Mouse (Mus musculus): ENCODE results near the gene Ajm1. TPM values are rescaled to one million over a fixed set of nuclear protein-coding genes. Genes with fewer than 3 reads are reported as not detected.
A peak's percentile ranks its signal among the peaks of the same experiment; 100 is the strongest.

Ajm1 gene
- polyA plus RNA-seq, 1 experiment from 2014 or later: 0.93 TPM

DNA sequence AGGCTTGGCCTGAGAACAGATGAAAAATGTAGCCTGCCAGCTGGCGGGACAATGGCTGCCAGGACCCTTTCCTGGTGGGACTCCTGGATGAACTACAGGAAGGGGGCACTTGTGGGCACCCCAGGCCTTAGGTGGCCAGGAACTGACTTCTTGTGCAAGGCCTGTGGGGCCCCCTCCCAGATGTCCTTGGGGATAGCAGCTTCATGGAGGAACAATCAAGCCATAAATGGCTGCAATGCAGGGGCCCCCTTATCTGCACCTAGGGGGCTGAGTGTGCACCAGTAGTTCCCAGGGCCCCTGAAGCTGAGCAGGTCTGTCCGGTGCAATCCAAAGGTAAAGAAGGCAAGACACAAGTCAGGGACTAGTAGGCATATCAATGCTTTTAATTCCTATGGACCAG, 8.5 kb downstream of the Ajm1 start:
- peak; percentile 38 for ATAC-seq
- Histone ChIP-seq H3K27me3 (replicated peaks; ENCODE audit: control insufficient read depth, insufficient read depth, low read length) (peaks cover 23% of the 10 kb centered on the region), H3K9ac (ENCODE audit: low read depth, low read length) (peak overlapping the region; percentile 81), H3K4me3 (ENCODE audit: low read length) (peak overlapping the region; percentile 69), H3K36me3 (ENCODE audit: control insufficient read depth, insufficient read depth, low read length) (no peaks in the 10 kb centered on the region; the same call in 1 of the 2 replicates), H3K27ac (ENCODE audit: low read length) (peak overlapping the region; percentile 93), H3K4me1 (ENCODE audit: control insufficient read depth, insufficient read depth, low read length) (peaks cover 45% of the 10 kb centered on the region), H3K9me3 (ENCODE audit: control insufficient read depth, low read length) (no peaks in the 10 kb centered on the region), H3K4me2 (ENCODE audit: low read depth, low read length) (peak overlapping the region; percentile 93)
- 71% methylated on average over 2 of the region's 2 CpGs for WGBS

DNA sequence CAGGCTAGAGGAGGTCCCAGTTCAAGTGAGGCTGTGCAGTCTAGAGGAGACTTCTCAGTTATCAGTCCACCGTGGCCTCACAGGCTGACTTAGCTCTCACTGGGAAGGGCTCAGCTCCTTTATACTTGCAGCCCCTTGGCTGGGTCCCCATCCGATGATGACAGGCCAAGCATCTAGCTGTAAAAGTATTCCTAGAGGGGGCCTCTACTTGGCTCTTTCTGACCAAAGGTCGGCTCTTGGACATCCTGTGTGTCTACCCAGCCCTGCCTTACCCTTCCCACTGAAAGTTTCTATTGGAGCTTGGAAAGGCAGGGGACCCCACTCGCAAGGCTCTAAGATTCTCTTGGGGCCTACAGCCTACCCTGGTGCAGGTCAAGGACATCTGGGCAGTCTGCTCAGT, 10.3 kb downstream of the Ajm1 start:
- peak; percentile 54 for ATAC-seq
- Histone ChIP-seq H3K27me3 (replicated peaks; ENCODE audit: control insufficient read depth, insufficient read depth, low read length) (peaks cover 4% of the 10 kb centered on the region), H3K9me3 (ENCODE audit: control insufficient read depth, low read length) (no peaks in the 10 kb centered on the region), H3K9ac (ENCODE audit: low read depth, low read length) (peak overlapping the region; percentile 67), H3K4me1 (ENCODE audit: control insufficient read depth, insufficient read depth, low read length) (peaks cover 32% of the 10 kb centered on the region), H3K36me3 (ENCODE audit: control insufficient read depth, insufficient read depth, low read length) (peaks cover 3% of the 10 kb centered on the region; the same call in 1 of the 2 replicates), H3K27ac (ENCODE audit: low read length) (peak overlapping the region; percentile 82), H3K4me3 (ENCODE audit: low read length) (peak overlapping the region; percentile 53), H3K4me2 (ENCODE audit: low read depth, low read length) (peak overlapping the region; percentile 43)
- 53% methylated on average over 4 of the region's 4 CpGs for WGBS

- Histone ChIP-seq H3K27ac (ENCODE audit: low read length) (peak overlapping the region; percentile 82), H3K4me2 (ENCODE audit: low read depth, low read length) (peak overlapping the region; percentile 58), H3K36me3 (ENCODE audit: control insufficient read depth, insufficient read depth, low read length) (peaks cover 18% of the 10 kb centered on the region), H3K4me1 (ENCODE audit: control insufficient read depth, insufficient read depth, low read length) (peaks cover 23% of the 10 kb centered on the region), H3K4me3 (ENCODE audit: low read length) (peak overlapping the region; percentile 53), H3K9me3 (ENCODE audit: control insufficient read depth, low read length) (no peaks in the 10 kb centered on the region), H3K9ac (ENCODE audit: low read depth, low read length) (peak overlapping the region; percentile 67), H3K27me3 (replicated peaks; ENCODE audit: control insufficient read depth, insufficient read depth, low read length) (no peaks in the 10 kb centered on the region)
- 88% methylated on average over 3 of the region's 3 CpGs for WGBS
- ATAC-seq: no peak
Measured at GRCm38 (mm10) chr2:25569323-25569722, 12.2 kb downstream of the Ajm1 start.

GRCm38 (mm10) chr2:25568473-25569019, 13.0 kb downstream of the Ajm1 start:
- ATAC-seq: no peak
- H3K27ac ChIP-seq (ENCODE audit: low read length): peak overlapping the region; percentile 82
- H3K4me3 ChIP-seq (ENCODE audit: low read length): peak overlapping the region; percentile 53
- H3K27me3 ChIP-seq (replicated peaks; ENCODE audit: control insufficient read depth, insufficient read depth, low read length): no peaks in the 10 kb centered on the region
- H3K4me1 ChIP-seq (ENCODE audit: control insufficient read depth, insufficient read depth, low read length): peaks cover 17% of the 10 kb centered on the region
- H3K4me2 ChIP-seq (ENCODE audit: low read depth, low read length): peak overlapping the region; percentile 58
- WGBS: 73% methylated on average over 6 of the region's 6 CpGs
- peak overlapping the region; percentile 67 for H3K9ac ChIP-seq (ENCODE audit: low read depth, low read length)
- peaks cover 25% of the 10 kb centered on the region for H3K36me3 ChIP-seq (ENCODE audit: control insufficient read depth, insufficient read depth, low read length)
- H3K9me3 ChIP-seq (ENCODE audit: control insufficient read depth, low read length): no peaks in the 10 kb centered on the region

DNA sequence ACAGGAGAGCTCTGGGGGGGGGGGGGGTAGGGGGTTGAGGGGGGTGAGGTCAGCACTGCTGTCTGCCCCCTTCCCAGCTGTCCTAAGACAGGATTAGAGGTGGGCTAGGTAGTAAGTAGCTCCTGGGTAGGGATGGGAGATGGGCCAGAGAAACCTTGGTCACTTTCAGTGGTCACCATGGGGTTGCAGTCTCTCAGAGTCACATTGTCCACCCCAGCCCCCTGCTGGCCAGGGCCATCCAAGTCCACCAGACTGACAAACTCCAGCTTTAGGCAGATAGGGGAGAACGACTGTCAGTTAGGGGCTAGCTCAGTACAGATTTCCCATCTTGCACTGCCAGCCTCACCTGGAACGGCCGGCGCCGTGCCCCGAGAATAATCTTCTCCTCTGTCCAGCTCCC, 15.0 kb downstream of the Ajm1 start:
- H3K9me3 ChIP-seq (ENCODE audit: control insufficient read depth, low read length): no peaks in the 10 kb centered on the region
- whole genome bisulfite sequencing: 80% methylated on average over 6 of the region's 6 CpGs
- no peaks in the 10 kb centered on the region for H3K27me3 ChIP-seq (replicated peaks; ENCODE audit: control insufficient read depth, insufficient read depth, low read length)
- ATAC-seq: no peak
- peak overlapping the region; percentile 67 for H3K9ac ChIP-seq (ENCODE audit: low read depth, low read length)
- H3K4me3 ChIP-seq (ENCODE audit: low read length): peak overlapping the region; percentile 53
- H3K4me2 ChIP-seq (ENCODE audit: low read depth, low read length): peak overlapping the region; percentile 58
- H3K36me3 ChIP-seq (ENCODE audit: control insufficient read depth, insufficient read depth, low read length): peaks cover 38% of the 10 kb centered on the region
- peak overlapping the region; percentile 82 for H3K27ac ChIP-seq (ENCODE audit: low read length)
- peaks cover 8% of the 10 kb centered on the region; the same call in 1 of the 2 replicates for H3K4me1 ChIP-seq (ENCODE audit: control insufficient read depth, insufficient read depth, low read length)

- WGBS: 88% methylated on average over 8 of the region's 8 CpGs
- peak overlapping the region; percentile 53 for H3K4me3 ChIP-seq (ENCODE audit: low read length)
- H3K4me2 ChIP-seq (ENCODE audit: low read depth, low read length): peak overlapping the region; percentile 58
- H3K9ac ChIP-seq (ENCODE audit: low read depth, low read length): peak overlapping the region; percentile 67
- no peaks in the 10 kb centered on the region for H3K9me3 ChIP-seq (ENCODE audit: control insufficient read depth, low read length)
- no peaks in the 10 kb centered on the region for H3K27me3 ChIP-seq (replicated peaks; ENCODE audit: control insufficient read depth, insufficient read depth, low read length)
- no peak for ATAC-seq
- peaks cover 8% of the 10 kb centered on the region; the same call in 1 of the 2 replicates for H3K4me1 ChIP-seq (ENCODE audit: control insufficient read depth, insufficient read depth, low read length)
- H3K36me3 ChIP-seq (ENCODE audit: control insufficient read depth, insufficient read depth, low read length): peaks cover 38% of the 10 kb centered on the region
- H3K27ac ChIP-seq (ENCODE audit: low read length): peak overlapping the region; percentile 48; the same call in 1 of the 2 replicates
Measured at GRCm38 (mm10) chr2:25565741-25566140, 15.8 kb downstream of the Ajm1 start.

DNA sequence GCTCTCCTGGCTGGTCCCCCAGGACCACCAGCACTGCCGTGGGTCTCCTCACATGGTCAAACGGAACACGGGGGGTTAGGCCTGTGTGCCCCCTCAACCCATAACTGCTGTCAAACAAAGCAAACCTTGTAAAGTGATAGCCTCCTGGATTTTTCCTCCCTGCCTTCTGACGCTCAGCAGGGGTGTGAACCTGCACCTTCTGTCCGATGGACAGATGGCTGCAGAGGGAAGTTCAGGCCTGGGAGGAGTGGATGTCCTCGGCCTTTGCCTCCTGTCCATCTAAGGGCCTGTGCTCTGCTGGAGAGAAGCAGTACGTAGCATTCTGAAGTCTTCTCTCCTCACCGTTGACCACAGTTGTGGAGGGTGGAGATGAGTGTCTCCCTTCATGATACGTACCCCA, 19.6 kb downstream of the Ajm1 start:
- ATAC-seq: no peak
- Histone ChIP-seq H3K4me3 (ENCODE audit: low read length) (no peak overlapping the region), H3K4me1 (ENCODE audit: control insufficient read depth, insufficient read depth, low read length) (peaks cover 21% of the 10 kb centered on the region), H3K36me3 (ENCODE audit: control insufficient read depth, insufficient read depth, low read length) (peaks cover 34% of the 10 kb centered on the region), H3K9me3 (ENCODE audit: control insufficient read depth, low read length) (no peaks in the 10 kb centered on the region), H3K4me2 (ENCODE audit: low read depth, low read length) (no peak overlapping the region), H3K27ac (ENCODE audit: low read length) (no peak overlapping the region), H3K27me3 (replicated peaks; ENCODE audit: control insufficient read depth, insufficient read depth, low read length) (no peaks in the 10 kb centered on the region), H3K9ac (ENCODE audit: low read depth, low read length) (no peak overlapping the region)
- WGBS: 74% methylated on average over 9 of the region's 9 CpGs

DNA sequence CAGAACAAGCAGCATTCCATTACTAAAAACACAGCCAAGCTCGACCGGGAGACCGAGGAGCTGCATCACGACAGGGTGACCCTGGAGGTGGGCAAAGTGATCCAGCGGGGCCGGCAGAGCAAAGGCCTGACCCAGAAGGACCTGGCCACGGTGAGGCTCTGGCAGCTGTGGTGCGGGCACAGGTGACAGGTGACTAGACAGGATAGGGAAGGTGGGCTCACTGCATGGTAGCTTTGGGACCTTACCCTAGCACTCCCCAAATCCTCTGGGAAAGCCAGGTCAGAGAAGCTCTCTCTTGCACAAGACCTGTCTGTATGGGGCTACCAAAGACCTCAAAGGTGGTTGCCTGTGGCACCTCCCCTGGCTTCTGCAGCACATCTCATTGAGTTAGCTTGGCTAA, 21.0 kb downstream of the Ajm1 start:
- H3K27me3 ChIP-seq (replicated peaks; ENCODE audit: control insufficient read depth, insufficient read depth, low read length): no peaks in the 10 kb centered on the region
- ATAC-seq: peak; percentile 42
- H3K4me2 ChIP-seq (ENCODE audit: low read depth, low read length): no peak overlapping the region
- WGBS: 93% methylated on average over 8 of the region's 8 CpGs
- peaks cover 24% of the 10 kb centered on the region for H3K4me1 ChIP-seq (ENCODE audit: control insufficient read depth, insufficient read depth, low read length)
- H3K4me3 ChIP-seq (ENCODE audit: low read length): no peak overlapping the region
- H3K27ac ChIP-seq (ENCODE audit: low read length): no peak overlapping the region
- H3K9me3 ChIP-seq (ENCODE audit: control insufficient read depth, low read length): no peaks in the 10 kb centered on the region
- peaks cover 29% of the 10 kb centered on the region for H3K36me3 ChIP-seq (ENCODE audit: control insufficient read depth, insufficient read depth, low read length)
- H3K9ac ChIP-seq (ENCODE audit: low read depth, low read length): no peak overlapping the region

GRCm38 (mm10) chr2:25558774-25559173, 22.8 kb downstream of the Ajm1 start:
- no peaks in the 10 kb centered on the region for H3K9me3 ChIP-seq (ENCODE audit: control insufficient read depth, low read length)
- H3K27me3 ChIP-seq (replicated peaks; ENCODE audit: control insufficient read depth, insufficient read depth, low read length): no peaks in the 10 kb centered on the region
- peak overlapping the region; percentile 87; the same call in 1 of the 2 replicates for H3K27ac ChIP-seq (ENCODE audit: low read length)
- peak overlapping the region; percentile 95 for H3K9ac ChIP-seq (ENCODE audit: low read depth, low read length)
- WGBS: 52% methylated on average over 6 of the region's 6 CpGs
- peaks cover 24% of the 10 kb centered on the region for H3K4me1 ChIP-seq (ENCODE audit: control insufficient read depth, insufficient read depth, low read length)
- H3K36me3 ChIP-seq (ENCODE audit: control insufficient read depth, insufficient read depth, low read length): peaks cover 15% of the 10 kb centered on the region
- H3K4me3 ChIP-seq (ENCODE audit: low read length): peak overlapping the region; percentile 96
- H3K4me2 ChIP-seq (ENCODE audit: low read depth, low read length): peak overlapping the region; percentile 92
- ATAC-seq: no peak
